Mouse (Mus musculus): ENCODE measurements around the gene Esp15. TPM values are rescaled to one million over a fixed set of nuclear protein-coding genes. Genes with fewer than 3 reads are reported as not detected.
"Not testable (repeated sequence)": the region's sequence is repeated elsewhere in the genome, so short reads cannot be mapped to it uniquely, and the experiment has no call there.

The Esp15 gene
- polyA plus RNA-seq (2015; fragmentation: Nextera tagmentation; extraction: Ambion mirVana), result not detected in 2 replicates

DNA sequence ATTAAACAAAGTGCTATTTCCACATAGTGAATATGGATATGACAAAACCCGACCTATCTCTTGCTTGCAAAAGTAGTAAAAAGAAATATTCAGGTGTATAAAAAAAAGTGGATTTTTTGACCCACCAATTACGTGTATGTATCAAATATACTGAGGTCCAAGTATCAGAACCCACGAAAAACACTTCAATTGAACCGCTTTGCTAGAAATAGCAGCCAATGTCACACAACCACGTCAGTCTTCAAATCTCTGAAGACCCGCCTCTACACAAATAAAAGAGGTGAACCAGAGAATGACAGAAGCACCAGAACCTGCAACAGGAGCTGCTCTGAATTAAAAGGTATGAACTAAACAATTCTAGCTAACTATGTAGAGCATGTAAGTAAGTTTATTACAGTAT lies at the start of gene Esp15:
Esp15 (plus strand) TSS at position 301 of the 400 bp plus-strand sequence.
- H3K4me1 ChIP-seq (replicated peaks); H3K4me2 ChIP-seq (replicated peaks); H3K4me3 ChIP-seq (replicated peaks); H3K27ac ChIP-seq; ATAC-seq; H3K27me3 ChIP-seq (replicated peaks); H3K9me3 ChIP-seq; H3K9ac ChIP-seq; H3K36me3 ChIP-seq: not testable (repeated sequence)
- WGBS, result 72% methylated on average over 6 of the region's 6 CpGs

DNA sequence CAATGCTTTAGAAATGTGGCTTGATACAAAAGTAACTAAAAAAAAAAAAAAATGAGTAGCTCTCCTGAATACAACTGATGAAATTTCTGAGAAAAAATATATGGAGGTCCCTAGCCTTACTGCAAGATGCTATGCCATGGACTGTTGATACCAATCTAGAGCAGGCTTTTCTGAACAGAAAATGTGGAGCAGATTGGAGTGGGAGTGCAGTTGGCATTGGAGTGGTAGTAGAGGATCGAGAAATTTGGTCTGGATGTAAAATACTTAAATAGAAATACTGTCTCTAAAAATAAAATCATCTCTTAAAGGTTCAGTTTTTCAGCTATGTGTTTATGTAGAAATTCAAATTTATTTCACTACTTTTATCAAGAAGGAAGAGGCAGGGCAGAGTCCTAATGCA lies 49.2 kb upstream of the Esp15 start:
- ATAC-seq, result no peak
- no peaks in the 10 kb centered on the region for H3K27me3 ChIP-seq (replicated peaks)
- H3K36me3 ChIP-seq, result no peaks in the 10 kb centered on the region
- H3K27ac ChIP-seq, result no peak overlapping the region
- H3K9me3 ChIP-seq, result no peaks in the 10 kb centered on the region
- WGBS, result 49% methylated on average over 1 of the region's 1 CpGs
- H3K4me3 ChIP-seq (replicated peaks), result no peak overlapping the region
- no peak overlapping the region for H3K9ac ChIP-seq
- no peak overlapping the region for H3K4me2 ChIP-seq (replicated peaks)
- no peaks in the 10 kb centered on the region for H3K4me1 ChIP-seq (replicated peaks)

Other genes with a start within 250 kb of the Esp15 start
- not detected in 2 replicates for gene Esp18, start 234.6 kb upstream of the Esp15 start, polyA plus RNA-seq (2015; fragmentation: Nextera tagmentation; extraction: Ambion mirVana)
- gene Esp16, start 104.8 kb upstream of the Esp15 start, polyA plus RNA-seq (2015; fragmentation: Nextera tagmentation; extraction: Ambion mirVana), result not detected in 2 replicates